Mouse (Mus musculus): ENCODE results near the gene Spns3.

GRCm38 (mm10) chr11:72473540-72473939, 76.8 kb downstream of the Spns3 start:
- no peak for TF ChIP-seq CTCF (IDR thresholded peaks at IDR 0.05; ENCODE audit: borderline replicate concordance, extremely low read depth, insufficient read depth, insufficient read length)
- TF ChIP-seq POLR2A (IDR thresholded peaks at IDR 0.05; ENCODE audit: borderline replicate concordance, extremely low read depth, insufficient read depth, insufficient read length, poor library complexity, severe bottlenecking), result no peak
